In the genomic region with DNA sequence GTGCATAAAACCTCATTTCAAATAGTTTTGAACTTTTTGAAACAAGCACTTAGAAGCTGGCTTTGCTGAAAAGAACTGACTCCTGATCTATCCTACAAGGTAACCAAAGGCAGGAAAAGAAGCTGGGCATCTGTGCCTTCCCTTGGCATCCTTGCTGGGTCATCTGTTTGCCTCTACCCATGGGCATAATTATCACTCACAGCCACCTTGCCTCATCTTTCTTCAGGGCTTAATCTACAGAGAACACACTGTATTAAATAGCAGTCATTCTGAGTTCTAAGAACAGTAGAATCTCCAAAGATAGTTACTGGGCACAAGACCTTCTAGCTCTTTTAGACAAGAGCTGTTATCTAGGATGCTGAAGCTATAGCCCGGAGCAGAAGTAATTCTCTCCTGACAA, we compare ENCODE assay signal across 26 mouse cellular contexts.
"Had no signal": no experiment of that assay in that cellular context is flagged by ENCODE, and none has a peak within 500 bp of the region (broad histone marks: within the 10 kb centered on the region; RNA-seq: fewer than 3 reads in every experiment).

No protein-coding gene starts in this region.

- H3K4me3 ChIP-seq: embryonic facial prominence, embryonic 10.5 days; embryonic facial prominence, embryonic 12.5 days; embryonic facial prominence, embryonic 13.5 days; embryonic facial prominence, embryonic 15.5 days; erythroblast, embryonic 14.5 days; forebrain, embryonic 10.5 days; forebrain, embryonic 12.5 days; forebrain, embryonic 13.5 days; forebrain, embryonic 15.5 days; gastrocnemius, adult 2 months; heart, adult 2 months had no signal

- H3K27ac ChIP-seq: embryonic facial prominence, embryonic 10.5 days; embryonic facial prominence, embryonic 12.5 days; embryonic facial prominence, embryonic 13.5 days; embryonic facial prominence, embryonic 15.5 days; forebrain, embryonic 10.5 days; forebrain, embryonic 12.5 days; forebrain, embryonic 13.5 days; forebrain, embryonic 15.5 days; gastrocnemius, adult 2 months; heart, adult 2 months had no signal

- H3K9me3 ChIP-seq: embryonic facial prominence, embryonic 10.5 days; embryonic facial prominence, embryonic 12.5 days; embryonic facial prominence, embryonic 13.5 days; embryonic facial prominence, embryonic 15.5 days; forebrain, embryonic 10.5 days; forebrain, embryonic 12.5 days; forebrain, embryonic 13.5 days; forebrain, embryonic 15.5 days had no signal

- H3K36me3 ChIP-seq: embryonic facial prominence, embryonic 10.5 days; embryonic facial prominence, embryonic 12.5 days; embryonic facial prominence, embryonic 13.5 days; embryonic facial prominence, embryonic 15.5 days; forebrain, embryonic 10.5 days; forebrain, embryonic 12.5 days; forebrain, embryonic 15.5 days had no signal

- H3K9ac ChIP-seq: embryonic facial prominence, embryonic 12.5 days; embryonic facial prominence, embryonic 13.5 days; embryonic facial prominence, embryonic 15.5 days; forebrain, embryonic 12.5 days; forebrain, embryonic 13.5 days; forebrain, embryonic 15.5 days; forebrain, postnatal 0 days had no signal

- ATAC-seq: forebrain, embryonic 13.5 days; forebrain, embryonic 14.5 days; forebrain, embryonic 15.5 days; forebrain, embryonic 16.5 days; forebrain, postnatal 0 days had no signal

- DNase-seq: cerebellum, adult 9-10 months; cerebellum, adult 9-11 months; cerebellum, postnatal 10 days; cerebellum, postnatal 14 days; cerebellum, postnatal 36 days; embryo, embryonic 11 days; forebrain, postnatal 0 days; gastrocnemius, adult 2 months; gastrocnemius, postnatal 10 days; gastrocnemius, postnatal 14 days; gastrocnemius, postnatal 25 days; gastrocnemius, postnatal 36 days; heart, adult 11 months; heart, adult 18-20 months; heart, adult 2 months had no signal

- H3K27me3 ChIP-seq: embryonic facial prominence, embryonic 12.5 days; embryonic facial prominence, embryonic 13.5 days; embryonic facial prominence, embryonic 15.5 days; forebrain, embryonic 12.5 days; forebrain, embryonic 13.5 days; forebrain, embryonic 15.5 days had no signal

- H3K4me1 ChIP-seq: embryonic facial prominence, embryonic 10.5 days; embryonic facial prominence, embryonic 12.5 days; embryonic facial prominence, embryonic 13.5 days; embryonic facial prominence, embryonic 15.5 days; forebrain, embryonic 12.5 days; forebrain, embryonic 13.5 days had no signal
